Mouse (Mus musculus): ENCODE measurements around the gene Ppcs. TPM values are rescaled to one million over a fixed set of nuclear protein-coding genes. Genes with fewer than 3 reads are reported as not detected.

Gene Ppcs
- polyA plus RNA-seq, 1 experiment from 2014 or later, result 41.6 TPM

Other genes starting within 250 kb of the Ppcs start
- gene Zfp691, start 248.2 kb downstream of the Ppcs start, polyA plus RNA-seq (2015; fragmentation: Nextera tagmentation; extraction: Ambion mirVana), result 9.6 and 13.6 TPM in 2 replicates
- 2.9 and 6.3 TPM in 2 replicates for gene Ermap, start 232.4 kb downstream of the Ppcs start, polyA plus RNA-seq (2015; fragmentation: Nextera tagmentation; extraction: Ambion mirVana)
- 135 and 141 TPM in 2 replicates for gene Svbp, start 227.1 kb downstream of the Ppcs start, polyA plus RNA-seq (2015; fragmentation: Nextera tagmentation; extraction: Ambion mirVana)
- gene Tmem269, start 204.2 kb downstream of the Ppcs start, polyA plus RNA-seq (2015; fragmentation: Nextera tagmentation; extraction: Ambion mirVana), result 0.19 TPM in 1 of 2 replicates, not detected in the other
- gene AU022252, start 189.7 kb downstream of the Ppcs start, polyA plus RNA-seq (2015; fragmentation: Nextera tagmentation; extraction: Ambion mirVana), result 35.4 and 35.6 TPM in 2 replicates
- 33.3 and 37.7 TPM in 2 replicates for gene P3h1, start 189.5 kb downstream of the Ppcs start, polyA plus RNA-seq (2015; fragmentation: Nextera tagmentation; extraction: Ambion mirVana)
- gene Cldn19, start 167.0 kb downstream of the Ppcs start, polyA plus RNA-seq (2015; fragmentation: Nextera tagmentation; extraction: Ambion mirVana), result 13.3 TPM in 2 replicates
- gene Ybx1, start 127.8 kb downstream of the Ppcs start, polyA plus RNA-seq (2015; fragmentation: Nextera tagmentation; extraction: Ambion mirVana), result 680 and 703 TPM in 2 replicates
- gene Ppih, start 101.9 kb downstream of the Ppcs start, polyA plus RNA-seq (2015; fragmentation: Nextera tagmentation; extraction: Ambion mirVana), result 102 and 115 TPM in 2 replicates
- gene Ccdc30, start 6.9 kb downstream of the Ppcs start, polyA plus RNA-seq (2015; fragmentation: Nextera tagmentation; extraction: Ambion mirVana), result 6.6 and 6.8 TPM in 2 replicates
- gene Zmynd12, start 394 bp upstream of the Ppcs start, polyA plus RNA-seq (2015; fragmentation: Nextera tagmentation; extraction: Ambion mirVana), result 0.44 and 0.51 TPM in 2 replicates
- gene Rimkla, start 70.2 kb upstream of the Ppcs start, polyA plus RNA-seq (2015; fragmentation: Nextera tagmentation; extraction: Ambion mirVana), result 1.9 and 2.4 TPM in 2 replicates
- gene Foxj3, start 114.6 kb upstream of the Ppcs start, polyA plus RNA-seq (2015; fragmentation: Nextera tagmentation; extraction: Ambion mirVana), result 24.2 and 25.7 TPM in 2 replicates
- gene Frg2f1, start 117.1 kb upstream of the Ppcs start, polyA plus RNA-seq (2015; fragmentation: Nextera tagmentation; extraction: Ambion mirVana), result 3.9 and 5.9 TPM in 2 replicates
- 5.0 and 8.9 TPM in 2 replicates for gene Guca2a, start 215.3 kb upstream of the Ppcs start, polyA plus RNA-seq (2015; fragmentation: Nextera tagmentation; extraction: Ambion mirVana)
- gene Guca2b, start 236.5 kb upstream of the Ppcs start, polyA plus RNA-seq (2015; fragmentation: Nextera tagmentation; extraction: Ambion mirVana), result 2.8 and 3.1 TPM in 2 replicates